In the genomic region with DNA sequence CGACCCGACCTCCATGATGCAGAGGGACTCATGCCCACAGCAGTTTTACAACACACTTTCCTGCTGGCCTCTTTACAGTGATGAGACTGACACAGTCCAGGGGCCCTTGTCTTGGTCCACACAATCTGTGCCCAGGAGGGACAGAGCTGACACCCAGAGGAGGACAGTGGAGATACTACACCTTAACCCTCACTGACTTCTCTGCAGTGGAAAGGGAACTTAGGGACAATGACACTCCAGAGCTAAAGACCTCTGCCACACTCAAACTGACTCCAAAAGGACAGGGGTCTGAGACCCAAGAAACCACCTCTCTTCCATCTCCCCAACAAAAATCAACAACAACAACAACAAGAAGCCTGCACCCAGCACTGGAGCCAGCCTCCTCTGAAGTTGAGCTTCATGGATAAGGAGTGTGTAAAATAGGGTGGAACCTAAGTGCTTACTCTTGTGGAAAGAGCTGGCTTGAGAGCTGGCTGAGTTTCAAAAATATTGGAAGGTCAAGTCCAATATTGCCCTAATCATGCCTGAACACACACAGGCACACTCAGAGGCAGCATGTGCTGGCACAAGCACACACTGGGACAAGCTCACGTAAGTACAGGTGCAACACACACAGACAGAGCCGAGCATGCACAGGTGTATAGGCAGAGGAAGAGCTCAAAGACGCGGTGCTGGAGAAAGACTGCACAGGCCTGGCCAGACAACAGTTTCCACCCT, we compare ENCODE assay signal across 8 mouse cellular contexts. TPM values are rescaled to one million over a fixed set of nuclear protein-coding genes. Genes with fewer than 3 reads are reported as not detected.
A peak's percentile ranks its signal among the peaks of the same experiment; 100 is the strongest.
DNase-seq lines count a peak whose midpoint lies in the region; ATAC-seq lines count a peak whose summit lies in the region.

No protein-coding gene starts in this region.

- peaks cover 98% of the 10 kb centered on the region for H3K27me3 ChIP-seq in megakaryocyte, embryonic 14.5 days (replicated peaks)
- H3K27me3 ChIP-seq in kidney, embryonic 15.5 days: no peaks in the 10 kb centered on the region
- no peaks in the 10 kb centered on the region for H3K27me3 ChIP-seq in neural tube, embryonic 13.5 days

- peak overlapping the region; percentile 85 for H3K27ac ChIP-seq in kidney, embryonic 15.5 days
- peak overlapping the region; percentile 86 for H3K27ac ChIP-seq in neural tube, embryonic 13.5 days (replicated peaks)

- no peak overlapping the region for H3K9ac ChIP-seq in kidney, embryonic 15.5 days
- peak overlapping the region; percentile 88 for H3K9ac ChIP-seq in neural tube, embryonic 13.5 days

- no peak for ATAC-seq in megakaryocyte, adult 5-6 weeks (ENCODE audit: poor library complexity, severe bottlenecking)
- no peak for ATAC-seq in kidney, embryonic 15.5 days (replicated peaks; ENCODE audit: low FRiP score)
- ATAC-seq in neural tube, embryonic 13.5 days (ENCODE audit: low read depth): no peak

- no peaks in the 10 kb centered on the region for H3K36me3 ChIP-seq in megakaryocyte, embryonic 14.5 days (replicated peaks; ENCODE audit: low read length)
- no peaks in the 10 kb centered on the region for H3K36me3 ChIP-seq in kidney, embryonic 15.5 days
- no peaks in the 10 kb centered on the region for H3K36me3 ChIP-seq in neural tube, embryonic 13.5 days

- peak; percentile 18 to 71 for DNase-seq in adrenal gland, adult (ENCODE audit: inconsistent age in 2 of 2, low spot score in 1 of 2)
- no peak for DNase-seq in adrenal gland, adult 8-10 months
- DNase-seq in layer of hippocampus, postnatal 25 days (ENCODE audit: extremely low spot score in 1 of 2, low spot score in 1 of 2): no peak
- no peak for DNase-seq in embryo, embryonic 11 days

- peaks cover 79% of the 10 kb centered on the region for H3K4me1 ChIP-seq in megakaryocyte, embryonic 14.5 days
- peaks cover 82% of the 10 kb centered on the region for H3K4me1 ChIP-seq in kidney, embryonic 15.5 days
- H3K4me1 ChIP-seq in neural tube, embryonic 13.5 days (replicated peaks): peaks cover 96% of the 10 kb centered on the region

- WGBS in kidney, embryonic 15.5 days: 47% methylated on average over 6 of the region's 6 CpGs
- 47% methylated on average over 6 of the region's 6 CpGs for WGBS in neural tube, embryonic 13.5 days

- H3K4me3 ChIP-seq in megakaryocyte, embryonic 14.5 days (replicated peaks): peak overlapping the region; percentile 55
- no peak overlapping the region for H3K4me3 ChIP-seq in kidney, embryonic 15.5 days (replicated peaks)
- H3K4me3 ChIP-seq in neural tube, embryonic 13.5 days: no peak overlapping the region

- no peaks in the 10 kb centered on the region; the same call in 1 of the 2 replicates for H3K9me3 ChIP-seq in megakaryocyte, embryonic 14.5 days
- H3K9me3 ChIP-seq in kidney, embryonic 15.5 days (replicated peaks): no peaks in the 10 kb centered on the region
- H3K9me3 ChIP-seq in neural tube, embryonic 13.5 days: no peaks in the 10 kb centered on the region

- peak overlapping the region; percentile 73 for H3K4me2 ChIP-seq in kidney, embryonic 15.5 days
- H3K4me2 ChIP-seq in neural tube, embryonic 13.5 days: 0 out of 2 replicates have a peak overlapping the region, but pooled peaks have one; percentile 11

RNA-seq across cellular contexts. Expression of a gene that starts 9.2 kb away (rescaled TPM):
- total RNA-seq in adrenal gland, adult 8-10 months (2022): 100 to 1,000 TPM in 2 of 4 experiments, 10 to 100 TPM in 2; 86.1 to 150 (median 104) TPM
- polyA plus RNA-seq in megakaryocyte, embryonic 14.5 days (2012; ENCODE audit: insufficient read depth, low replicate concordance): 1.1 and 1.5 TPM in 2 replicates
- total RNA-seq in megakaryocyte, adult 5-6 weeks (2015): 0.21 TPM in 1 of 2 replicates, not detected in the other
- total RNA-seq in megakaryocyte, adult 5-6 weeks (2017): not detected in 2 replicates
- polyA plus RNA-seq in kidney, embryonic 15.5 days (2015; fragmentation: Nextera tagmentation; extraction: Ambion mirVana): 45.7 and 53.8 TPM in 2 replicates
- 51.0 and 51.6 TPM in 2 replicates for polyA plus RNA-seq in neural tube, embryonic 13.5 days (2015; fragmentation: Nextera tagmentation; extraction: Ambion mirVana)
- total RNA-seq in layer of hippocampus, postnatal 25 days (2021): 10 to 100 TPM; 66.2 to 66.8 TPM

RNA-seq across cellular contexts. Expression of a gene that starts 43.6 kb away (rescaled TPM):
- not detected for total RNA-seq in adrenal gland, adult 8-10 months (2022)
- polyA plus RNA-seq in megakaryocyte, embryonic 14.5 days (2012; ENCODE audit: insufficient read depth, low replicate concordance): 3.6 TPM in 1 of 2 replicates, not detected in the other
- not detected in 2 replicates for total RNA-seq in megakaryocyte, adult 5-6 weeks (2015)
- total RNA-seq in megakaryocyte, adult 5-6 weeks (2017): not detected in 2 replicates
- polyA plus RNA-seq in kidney, embryonic 15.5 days (2015; fragmentation: Nextera tagmentation; extraction: Ambion mirVana): 0.45 and 5.2 TPM in 2 replicates
- polyA plus RNA-seq in neural tube, embryonic 13.5 days (2015; fragmentation: Nextera tagmentation; extraction: Ambion mirVana): not detected in 2 replicates
- total RNA-seq in layer of hippocampus, postnatal 25 days (2021): not detected

Comparison
In these comparisons a context has a peak if more than half of its experiments do, and no peak if none do; other contexts are left out.
1. DNase-seq: peak in adrenal gland, adult (2 of 2); none in adrenal gland, adult 8-10 months (single experiment), layer of hippocampus, postnatal 25 days (0 of 2) and embryo, embryonic 11 days (single experiment).
2. RNA of a gene that starts 9.2 kb away (total RNA-seq): 86.1 to 150 TPM in adrenal gland, adult 8-10 months and 66.2 to 66.8 TPM in layer of hippocampus, postnatal 25 days; 0.21 TPM in megakaryocyte, adult 5-6 weeks; every median in the first group is over 10 times any median in the second.